Mouse (Mus musculus) gastrocnemius, postnatal 10 days (tissue): ENCODE data around the gene Arhgef3. TPM values are rescaled to one million over a fixed set of nuclear protein-coding genes. Genes with fewer than 3 reads are reported as not detected.

ENCODE experiments used
- DNase-seq: peaks from one replicate; pipeline ENCODE4 v3.0.0; 2021; ENCODE audit warnings: mixed read lengths
- total RNA-seq, 2 experiments: library from RNA; stranded (reverse); gene quantifications; 2 replicates each; pipeline ENCODE4 v1.2.3; 2021

Gene Arhgef3
- total RNA-seq, 2 experiments from 2014 or later: 15.6 to 18.1 TPM

- DNase-seq: no peak
Measured at GRCm38 (mm10) chr14:27322041-27322440, 207.3 kb downstream of the Arhgef3 start.

GRCm38 (mm10) chr14:27324689-27325088 lies 210.0 kb downstream of the Arhgef3 start:
- no peak for DNase-seq

- DNase-seq: no peak
Measured at GRCm38 (mm10) chr14:27325537-27325936, 210.8 kb downstream of the Arhgef3 start.

- no peak for DNase-seq
Measured at GRCm38 (mm10) chr14:27327862-27328261, 213.2 kb downstream of the Arhgef3 start.

- DNase-seq: no peak
Measured at GRCm38 (mm10) chr14:27328952-27329351, 214.3 kb downstream of the Arhgef3 start.

GRCm38 (mm10) chr14:27331490-27332035 lies 216.9 kb downstream of the Arhgef3 start:
- no peak for DNase-seq

GRCm38 (mm10) chr14:27332359-27332987 lies 217.8 kb downstream of the Arhgef3 start:
- DNase-seq: peak; percentile 49

- DNase-seq: peak; percentile 77
Measured at GRCm38 (mm10) chr14:27335331-27336207, 220.9 kb downstream of the Arhgef3 start.

GRCm38 (mm10) chr14:27336208-27337114 lies 221.8 kb downstream of the Arhgef3 start:
- DNase-seq: peak; percentile 26

GRCm38 (mm10) chr14:27337156-27337555 lies 222.5 kb downstream of the Arhgef3 start:
- no peak for DNase-seq

GRCm38 (mm10) chr14:27338034-27338708 lies 223.5 kb downstream of the Arhgef3 start:
- no peak for DNase-seq

GRCm38 (mm10) chr14:27340682-27341415 lies 226.2 kb downstream of the Arhgef3 start:
- DNase-seq: no peak

- DNase-seq: no peak
Measured at GRCm38 (mm10) chr14:27341486-27341885, 226.8 kb downstream of the Arhgef3 start.

GRCm38 (mm10) chr14:27342451-27342850 lies 227.8 kb downstream of the Arhgef3 start:
- DNase-seq: no peak

GRCm38 (mm10) chr14:27344250-27344990 lies 229.7 kb downstream of the Arhgef3 start:
- no peak for DNase-seq

GRCm38 (mm10) chr14:27345051-27345885 lies 230.6 kb downstream of the Arhgef3 start:
- no peak for DNase-seq

- DNase-seq: no peak
Measured at GRCm38 (mm10) chr14:27347224-27347623, 232.5 kb downstream of the Arhgef3 start.

- DNase-seq: no peak
Measured at GRCm38 (mm10) chr14:27347666-27348065, 233.0 kb downstream of the Arhgef3 start.

GRCm38 (mm10) chr14:27348088-27348487 lies 233.4 kb downstream of the Arhgef3 start:
- no peak for DNase-seq
